Mouse (Mus musculus): Measurements from ENCODE around the gene Slc25a26.
A peak's percentile ranks its signal among the peaks of the same experiment; 100 is the strongest.

Gene Slc25a26

GRCm38 (mm10) chr6:94499897-94500623 lies at the start of gene Slc25a26:
Gene Slc25a26 (plus strand): TSS chr6:94500331.
- peak; percentile 9; the same call in 1 of the 2 replicates for TF ChIP-seq GATA4 (IDR thresholded peaks at IDR 0.05; ENCODE audit: insufficient replicate concordance, low read length)

- TF ChIP-seq GATA4 (IDR thresholded peaks at IDR 0.05; ENCODE audit: insufficient replicate concordance, low read length) = no peak
These were observed 35.9 kb upstream of the Slc25a26 start for GRCm38 (mm10) chr6:94464037-94464891.

- no peak for TF ChIP-seq GATA4 (IDR thresholded peaks at IDR 0.05; ENCODE audit: insufficient replicate concordance, low read length)
These were observed 33.5 kb upstream of the Slc25a26 start for GRCm38 (mm10) chr6:94466508-94467205.

- no peak for TF ChIP-seq GATA4 (IDR thresholded peaks at IDR 0.05; ENCODE audit: insufficient replicate concordance, low read length)
These were observed 7.4 kb upstream of the Slc25a26 start for GRCm38 (mm10) chr6:94492739-94493138.

- no peak for TF ChIP-seq GATA4 (IDR thresholded peaks at IDR 0.05; ENCODE audit: insufficient replicate concordance, low read length)
These were observed 3.8 kb downstream of the Slc25a26 start for GRCm38 (mm10) chr6:94503963-94504362.

- TF ChIP-seq GATA4 (IDR thresholded peaks at IDR 0.05; ENCODE audit: insufficient replicate concordance, low read length) = no peak
These were observed 7.8 kb downstream of the Slc25a26 start for GRCm38 (mm10) chr6:94507921-94508320.

GRCm38 (mm10) chr6:94508807-94509206 lies 8.7 kb downstream of the Slc25a26 start:
- no peak for TF ChIP-seq GATA4 (IDR thresholded peaks at IDR 0.05; ENCODE audit: insufficient replicate concordance, low read length)

GRCm38 (mm10) chr6:94509220-94509619 lies 9.1 kb downstream of the Slc25a26 start:
- TF ChIP-seq GATA4 (IDR thresholded peaks at IDR 0.05; ENCODE audit: insufficient replicate concordance, low read length) = no peak

GRCm38 (mm10) chr6:94518171-94518570 lies 18.0 kb downstream of the Slc25a26 start:
- TF ChIP-seq GATA4 (IDR thresholded peaks at IDR 0.05; ENCODE audit: insufficient replicate concordance, low read length) = no peak

GRCm38 (mm10) chr6:94524335-94524734 lies 24.2 kb downstream of the Slc25a26 start:
- TF ChIP-seq GATA4 (IDR thresholded peaks at IDR 0.05; ENCODE audit: insufficient replicate concordance, low read length) = no peak

GRCm38 (mm10) chr6:94530756-94531155 lies 30.6 kb downstream of the Slc25a26 start:
- no peak for TF ChIP-seq GATA4 (IDR thresholded peaks at IDR 0.05; ENCODE audit: insufficient replicate concordance, low read length)

- TF ChIP-seq GATA4 (IDR thresholded peaks at IDR 0.05; ENCODE audit: insufficient replicate concordance, low read length) = no peak
These were observed 32.0 kb downstream of the Slc25a26 start for GRCm38 (mm10) chr6:94532086-94532485.

- no peak for TF ChIP-seq GATA4 (IDR thresholded peaks at IDR 0.05; ENCODE audit: insufficient replicate concordance, low read length)
These were observed 36.3 kb downstream of the Slc25a26 start for GRCm38 (mm10) chr6:94536478-94536877.

GRCm38 (mm10) chr6:94537652-94538051 lies 37.5 kb downstream of the Slc25a26 start:
- TF ChIP-seq GATA4 (IDR thresholded peaks at IDR 0.05; ENCODE audit: insufficient replicate concordance, low read length) = no peak

GRCm38 (mm10) chr6:94540090-94540489 lies 40.0 kb downstream of the Slc25a26 start:
- TF ChIP-seq GATA4 (IDR thresholded peaks at IDR 0.05; ENCODE audit: insufficient replicate concordance, low read length) = no peak
